Mouse (Mus musculus) liver, adult 2 months (tissue): ENCODE results near the gene Abracl.

Experiments
- CTCF ChIP-seq: fragments of 200-500 bp; IDR thresholded peaks from 2 replicates; pipeline ENCODE4 v1.5.1; 2011; ENCODE audit warnings: low read depth, low read length, control low read depth
- POLR2A ChIP-seq: fragments of 200-500 bp; IDR thresholded peaks from 2 replicates; pipeline ENCODE4 v1.6.1; 2011; ENCODE audit warnings: low read length, control low read depth; ENCODE audit not compliant: insufficient read depth; ENCODE audit errors: extremely low read depth

DNA sequence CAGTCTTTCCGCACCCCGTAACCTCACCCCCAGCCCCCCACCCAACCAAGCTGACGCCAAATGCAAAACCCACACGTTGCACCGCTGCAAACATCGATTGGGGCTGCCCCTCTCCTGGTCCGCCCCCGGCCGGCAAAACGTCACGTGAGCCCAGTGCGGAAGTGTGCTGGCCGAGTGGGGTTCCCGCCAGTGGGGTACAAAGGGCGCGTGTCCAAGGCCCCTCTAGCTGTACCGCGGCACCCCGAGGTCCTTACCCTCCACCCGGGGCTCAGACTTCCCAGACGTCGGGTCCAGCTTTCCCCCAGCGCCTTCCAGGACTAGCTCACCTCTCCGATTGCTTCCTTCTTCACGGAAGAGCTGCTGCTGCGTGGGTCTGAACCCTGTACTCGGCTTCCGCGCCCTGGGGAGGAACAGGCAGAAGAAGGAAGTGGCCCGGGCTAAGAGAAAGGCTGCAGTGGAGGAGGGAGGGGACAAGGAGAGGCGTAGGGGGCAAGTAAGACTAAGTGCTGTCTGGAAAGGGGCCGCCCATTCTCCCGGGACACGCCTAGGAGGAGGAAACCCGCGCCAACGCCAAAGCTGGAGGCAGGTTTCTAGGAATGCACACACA, at the start of gene Abracl:
- TF ChIP-seq POLR2A: peak; percentile 46; the same call in 1 of the 2 replicates
- peak; percentile 30; the same call in 1 of the 2 replicates for TF ChIP-seq CTCF
